Mouse (Mus musculus) erythroblast, embryonic 14.5 days (primary cell): ENCODE results near the gene Ipo7. TPM values are rescaled to one million over a fixed set of nuclear protein-coding genes. Genes with fewer than 3 reads are reported as not detected.
"Not testable (repeated sequence)": the region's sequence is repeated elsewhere in the genome, so short reads cannot be mapped to it uniquely, and the experiment has no call there.

Experiments
- H3K27me3 ChIP-seq: 2 replicates; pipeline ENCODE4 v1.6.1; 2012; ENCODE audit warnings: inconsistent platforms; ENCODE audit not compliant: control insufficient read depth
- H3K36me3 ChIP-seq: 2 replicates; pipeline ENCODE4 v1.6.1; 2012; ENCODE audit warnings: mild to moderate bottlenecking, inconsistent platforms; ENCODE audit not compliant: control insufficient read depth
- H3K4me1 ChIP-seq: 2 replicates; pipeline ENCODE4 v1.6.1; 2012; ENCODE audit warnings: inconsistent platforms; ENCODE audit not compliant: control insufficient read depth
- H3K4me3 ChIP-seq: replicated peaks from 2 replicates; pipeline ENCODE3; 2012; ENCODE audit warnings: moderate library complexity, mild to moderate bottlenecking, inconsistent platforms
- H3K9me3 ChIP-seq: 2 replicates; pipeline ENCODE4 v1.6.1; 2012; ENCODE audit warnings: low read length, inconsistent platforms, mixed read lengths; ENCODE audit not compliant: control insufficient read depth
- GATA1 ChIP-seq: IDR thresholded peaks from 2 replicates; pipeline ENCODE4 v1.6.1; 2012; ENCODE audit warnings: low read length, inconsistent platforms, mixed read lengths
- TAL1 ChIP-seq: IDR thresholded peaks from 3 replicates; pipeline ENCODE4 v1.6.1; 2012; ENCODE audit warnings: low read length, inconsistent platforms, mixed read lengths
- polyA plus RNA-seq: library from polyadenylated mRNA; stranded (reverse); fragments of >175 nt; gene quantifications from 2 replicates; pipeline ENCODE4 v1.2.3, GENCODE M21; 2012

Ipo7 gene
- polyA plus RNA-seq, 1 experiment: 1.4 TPM

DNA sequence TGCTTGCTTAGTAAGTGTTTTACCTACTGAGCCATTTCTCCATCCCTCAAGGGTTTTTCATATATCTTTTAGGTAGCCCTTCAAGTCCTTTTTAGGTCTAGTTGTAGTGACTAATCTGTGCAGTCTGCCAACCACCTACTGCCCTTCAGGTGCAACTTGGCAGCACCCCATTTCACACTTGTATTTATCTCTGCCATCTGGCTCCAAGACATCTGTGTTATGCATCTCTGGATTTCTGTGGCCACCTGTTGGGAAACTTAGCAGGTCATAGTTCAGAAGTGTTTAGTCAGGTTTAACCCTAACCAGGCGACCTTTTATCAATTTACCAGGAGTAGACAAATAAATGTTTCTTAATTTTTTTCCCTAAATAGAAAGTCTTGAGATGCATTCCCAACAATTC lies 6.7 kb upstream of the Ipo7 start:
- Histone ChIP-seq H3K36me3 (no peaks in the 10 kb centered on the region), H3K4me1 (peaks cover 10% of the 10 kb centered on the region), H3K4me3 (no peak overlapping the region), H3K9me3 (no peaks in the 10 kb centered on the region), H3K27me3 (peaks cover 8% of the 10 kb centered on the region)
- TF ChIP-seq GATA1: no peak
- no peak for TF ChIP-seq TAL1

DNA sequence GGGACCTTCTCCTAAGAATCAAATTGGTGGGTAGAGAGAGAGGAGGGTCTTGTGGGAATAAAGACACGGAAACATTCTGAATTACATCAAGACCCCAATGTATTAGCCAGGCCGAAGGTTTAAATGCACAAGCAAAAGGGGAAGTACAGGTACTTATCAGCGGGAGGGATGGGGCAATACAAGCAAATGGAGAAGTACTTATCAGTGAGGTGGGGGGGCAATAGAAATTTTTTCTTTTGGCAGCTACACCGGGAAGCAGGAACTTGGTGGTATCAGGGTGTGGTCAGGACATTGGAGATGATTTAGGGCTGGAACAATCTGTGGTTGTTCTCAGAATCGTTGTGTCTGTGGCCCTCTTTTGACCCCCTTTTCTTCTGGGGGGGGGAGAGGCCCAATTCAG lies 3.8 kb upstream of the Ipo7 start:
- no peak for TF ChIP-seq TAL1
- TF ChIP-seq GATA1: no peak
- H3K4me3 ChIP-seq: no peak overlapping the region
- H3K27me3 ChIP-seq: peaks cover 2% of the 10 kb centered on the region; the same call in 1 of the 2 replicates
- no peaks in the 10 kb centered on the region for H3K36me3 ChIP-seq
- peaks cover 8% of the 10 kb centered on the region for H3K4me1 ChIP-seq
- no peaks in the 10 kb centered on the region for H3K9me3 ChIP-seq

DNA sequence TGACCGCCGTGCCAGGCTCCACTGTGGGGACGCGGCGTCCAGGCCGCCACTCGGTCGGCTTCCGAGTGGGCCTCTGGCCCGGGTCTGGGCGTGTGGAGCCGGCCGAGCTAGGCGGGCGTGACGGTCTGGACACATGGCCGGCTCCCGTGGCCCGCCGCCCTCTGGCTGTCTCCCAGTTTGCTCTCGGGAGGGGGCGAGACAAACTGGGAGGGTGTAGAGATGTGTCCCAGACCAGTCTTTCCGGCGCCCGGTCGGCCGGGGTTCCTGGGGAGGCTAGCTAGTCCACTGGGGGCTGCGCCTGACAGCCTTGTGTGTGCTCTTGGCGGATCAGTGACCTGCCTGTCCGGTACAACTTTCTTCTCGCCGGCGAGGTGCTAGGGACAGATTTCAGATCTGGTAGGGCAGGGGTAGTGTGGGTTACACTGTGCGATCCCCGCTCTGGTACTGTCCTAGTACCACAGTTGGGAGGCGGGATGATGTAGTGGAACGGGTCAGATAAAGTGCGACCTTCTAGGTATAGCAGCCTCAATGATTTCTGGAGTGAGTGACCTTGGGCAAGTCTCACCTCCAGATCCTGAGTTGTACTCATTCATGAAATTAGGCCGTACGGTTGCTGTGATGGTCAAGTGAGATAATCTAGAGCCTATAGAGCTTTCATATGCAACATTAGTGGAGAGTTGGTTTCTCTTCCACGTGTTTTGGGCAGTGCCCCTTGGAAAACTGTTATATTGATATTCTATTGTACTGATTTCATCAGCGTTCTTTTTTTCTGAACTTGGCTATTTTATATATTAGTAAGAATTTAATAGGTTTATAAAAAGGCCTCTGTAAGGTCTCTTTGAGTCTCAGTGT lies 783 bp downstream of the Ipo7 start:
- Histone ChIP-seq H3K9me3 (no peaks in the 10 kb centered on the region), H3K36me3 (peaks cover 10% of the 10 kb centered on the region)
- TF ChIP-seq GATA1: 0 out of 2 replicates have a peak, but pooled peaks have one; percentile 27
- no peak for TF ChIP-seq TAL1

DNA sequence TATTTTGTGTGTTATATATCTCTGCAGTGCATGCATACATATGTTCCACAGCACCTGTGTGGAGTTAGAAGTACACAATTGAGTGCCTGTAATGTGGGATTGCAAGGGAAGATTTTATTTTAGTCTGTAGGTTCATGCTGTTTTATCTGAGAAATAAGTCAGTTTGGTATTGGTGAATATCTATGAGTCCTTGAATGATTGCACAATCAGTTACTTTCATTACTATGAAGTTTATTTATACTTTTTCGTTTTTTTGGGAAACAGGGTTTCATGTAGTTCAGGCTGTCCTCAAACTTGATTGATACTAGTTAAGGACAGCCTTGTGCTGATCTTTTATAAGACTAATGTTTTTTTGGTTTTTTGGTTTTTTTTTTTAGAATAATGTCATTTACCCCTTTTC lies 5.5 kb downstream of the Ipo7 start:
- no peaks in the 10 kb centered on the region for H3K27me3 ChIP-seq
- peaks cover 38% of the 10 kb centered on the region for H3K4me1 ChIP-seq
- no peak overlapping the region for H3K4me3 ChIP-seq
- peaks cover 37% of the 10 kb centered on the region for H3K36me3 ChIP-seq
- H3K9me3 ChIP-seq: no peaks in the 10 kb centered on the region
- no peak for TF ChIP-seq TAL1
- TF ChIP-seq GATA1: no peak

More for the DNA sequence above, 783 bp downstream of the Ipo7 start:
- Histone ChIP-seq H3K4me3 (peak overlapping the region; percentile 99), H3K27me3 (no peaks in the 10 kb centered on the region), H3K4me1 (peaks cover 41% of the 10 kb centered on the region)

DNA sequence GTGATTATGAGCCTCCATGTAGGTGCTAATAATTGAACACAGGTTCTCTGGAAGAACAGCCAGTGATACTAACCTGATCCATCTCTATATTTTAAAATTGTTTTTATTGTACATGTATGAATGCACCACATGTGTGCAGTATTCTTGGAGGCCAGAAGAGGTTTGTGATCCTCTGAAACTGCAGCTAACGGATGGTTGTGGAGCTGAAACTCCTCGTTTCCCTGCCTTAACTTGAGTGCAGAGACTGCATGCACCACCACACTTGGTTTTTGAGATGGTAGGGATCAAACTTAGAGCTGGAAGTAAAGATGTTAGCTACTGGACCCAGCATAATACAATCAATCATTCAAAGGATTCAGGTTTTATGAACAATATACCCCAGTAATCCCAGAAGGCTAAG lies 8.5 kb downstream of the Ipo7 start:
- H3K4me3 ChIP-seq: no peak overlapping the region
- H3K4me1 ChIP-seq: peaks cover 11% of the 10 kb centered on the region
- no peaks in the 10 kb centered on the region for H3K9me3 ChIP-seq
- TF ChIP-seq GATA1 (no peak), TAL1 (no peak)
- no peaks in the 10 kb centered on the region for H3K27me3 ChIP-seq
- peaks cover 62% of the 10 kb centered on the region for H3K36me3 ChIP-seq

DNA sequence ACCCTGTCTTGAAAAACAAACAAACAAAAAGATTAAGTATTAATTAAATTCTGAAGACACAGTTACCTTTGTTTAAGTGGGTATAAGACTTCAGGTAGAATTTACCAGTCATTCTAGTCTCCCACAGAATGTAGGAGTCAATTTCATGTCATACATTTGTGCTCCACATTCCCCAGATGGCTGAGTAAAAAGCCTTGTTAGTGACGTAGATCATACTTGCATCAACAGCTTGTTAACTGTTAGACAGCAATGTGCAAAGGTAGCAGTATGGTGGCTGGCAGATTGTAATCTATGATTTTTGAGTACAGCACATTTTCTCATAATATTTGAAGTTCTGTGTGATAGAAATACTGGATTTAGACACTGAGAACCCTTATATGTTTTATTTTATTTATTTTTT lies 10.8 kb downstream of the Ipo7 start:
- H3K9me3 ChIP-seq: no peaks in the 10 kb centered on the region
- peaks cover 73% of the 10 kb centered on the region for H3K36me3 ChIP-seq
- no peaks in the 10 kb centered on the region for H3K27me3 ChIP-seq
- no peak overlapping the region for H3K4me3 ChIP-seq
- TF ChIP-seq GATA1: no peak
- no peak for TF ChIP-seq TAL1
- no peaks in the 10 kb centered on the region; the same call in 1 of the 2 replicates for H3K4me1 ChIP-seq

DNA sequence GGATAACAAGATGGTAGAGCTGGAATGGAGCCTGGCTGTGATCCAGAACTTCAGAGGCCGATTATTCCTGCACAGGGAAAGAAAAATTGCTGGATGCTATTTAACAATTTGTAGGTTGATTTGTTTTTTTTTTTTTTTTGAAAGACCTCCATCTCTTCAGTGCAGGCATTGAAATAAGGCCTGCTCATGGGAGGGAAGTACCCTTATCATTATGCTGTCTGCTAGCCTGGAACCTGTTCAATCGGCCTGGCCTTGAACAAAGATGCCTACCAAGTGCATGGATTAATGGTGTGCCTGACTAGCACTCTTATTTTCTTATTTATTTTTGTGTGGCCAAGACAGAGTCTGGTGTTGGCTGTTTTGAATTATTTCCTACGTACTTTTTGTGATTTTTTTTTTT lies 12.3 kb downstream of the Ipo7 start:
- H3K9me3 ChIP-seq: no peaks in the 10 kb centered on the region
- H3K36me3 ChIP-seq: peaks cover 81% of the 10 kb centered on the region
- TF ChIP-seq TAL1 (no peak), GATA1 (no peak)
- no peaks in the 10 kb centered on the region; the same call in 1 of the 2 replicates for H3K4me1 ChIP-seq
- H3K4me3 ChIP-seq: no peak overlapping the region
- no peaks in the 10 kb centered on the region for H3K27me3 ChIP-seq

DNA sequence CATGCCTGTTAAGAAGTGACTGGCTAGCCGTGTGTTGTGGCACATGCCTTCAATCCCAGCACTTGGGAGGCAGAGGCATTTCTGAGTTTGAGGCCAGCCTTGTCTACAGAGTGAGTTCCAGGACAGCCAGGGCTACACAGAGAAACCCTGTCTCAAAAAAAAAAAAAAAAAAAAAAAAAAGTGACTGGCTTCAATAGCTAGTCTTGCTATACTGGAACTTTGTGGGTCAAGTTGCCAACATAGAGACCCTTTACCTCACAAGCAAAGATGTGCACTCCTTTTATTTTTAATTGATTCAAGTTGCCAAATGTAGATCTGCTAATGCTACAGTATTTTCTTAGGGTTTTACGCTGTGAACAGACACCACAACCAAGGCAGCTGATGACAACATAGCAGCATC lies 39.6 kb downstream of the Ipo7 start:
- H3K4me3 ChIP-seq: not testable (repeated sequence)

DNA sequence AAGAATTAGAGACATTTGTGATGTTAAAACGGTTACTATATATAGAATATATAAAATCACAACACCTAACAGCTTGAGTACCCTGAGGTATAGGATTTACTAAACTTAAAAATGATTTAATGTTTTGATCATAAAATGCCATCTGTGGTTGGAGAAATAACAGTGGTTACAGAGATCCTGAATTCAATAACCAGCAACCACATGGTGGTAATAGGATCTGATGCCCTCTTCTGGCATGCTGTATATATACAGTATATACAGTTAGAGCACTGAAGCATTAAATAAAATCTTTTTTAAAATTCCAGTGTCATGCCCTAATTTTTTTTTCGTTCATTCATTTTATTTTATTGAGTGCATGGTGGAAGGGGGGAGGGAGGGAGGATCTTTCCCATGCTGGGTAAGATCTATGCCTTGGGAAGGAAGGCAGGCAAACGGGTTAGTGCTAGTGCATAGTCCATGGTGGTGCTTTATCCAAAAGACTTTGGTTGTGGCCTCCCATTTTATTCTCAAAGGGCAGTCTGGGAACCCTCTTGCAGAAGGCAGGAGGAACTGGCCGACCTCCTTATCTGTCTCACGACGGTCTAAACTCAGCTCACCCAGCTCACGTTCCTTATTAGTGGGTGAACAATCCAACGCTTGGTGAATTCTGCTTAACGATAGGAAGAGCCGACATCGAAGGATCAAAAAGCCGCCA lies 41.2 kb downstream of the Ipo7 start:
- H3K27me3 ChIP-seq: no peaks in the 10 kb centered on the region
- peak overlapping the region; percentile 74 for H3K4me3 ChIP-seq
- peaks cover 70% of the 10 kb centered on the region for H3K36me3 ChIP-seq
- no peaks in the 10 kb centered on the region for H3K9me3 ChIP-seq
- TF ChIP-seq TAL1 (no peak), GATA1 (no peak)
- H3K4me1 ChIP-seq: peaks cover 36% of the 10 kb centered on the region

More for the DNA sequence above, 39.6 kb downstream of the Ipo7 start:
- H3K4me1 ChIP-seq: peaks cover 21% of the 10 kb centered on the region
- peaks cover 70% of the 10 kb centered on the region for H3K36me3 ChIP-seq
- not testable (repeated sequence) for H3K9me3 ChIP-seq, H3K27me3 ChIP-seq
